Mouse (Mus musculus) heart, postnatal 36 days (tissue): Measurements from ENCODE around the gene Glcci1. TPM values are rescaled to one million over a fixed set of nuclear protein-coding genes. Genes with fewer than 3 reads are reported as not detected.

ENCODE experiments used
- DNase-seq, 2 experiments: peaks; one replicate each; pipeline ENCODE4 v3.0.0; 2021 to 2022
- intact Hi-C: fragments of 180-260 bp; cut with DNase I; formaldehyde crosslinking; loops from one replicate; pipeline ENCODE4 v1.15.1; 2025
- total RNA-seq, 2 experiments: library from RNA; stranded (reverse); gene quantifications; 2 replicates each; pipeline ENCODE4 v1.2.3; 2021

Glcci1 gene
- total RNA-seq = 10 to 100 TPM in 1 of 2 experiments, 1 to 10 TPM in 1; 9.4 to 11.6 TPM

DNA sequence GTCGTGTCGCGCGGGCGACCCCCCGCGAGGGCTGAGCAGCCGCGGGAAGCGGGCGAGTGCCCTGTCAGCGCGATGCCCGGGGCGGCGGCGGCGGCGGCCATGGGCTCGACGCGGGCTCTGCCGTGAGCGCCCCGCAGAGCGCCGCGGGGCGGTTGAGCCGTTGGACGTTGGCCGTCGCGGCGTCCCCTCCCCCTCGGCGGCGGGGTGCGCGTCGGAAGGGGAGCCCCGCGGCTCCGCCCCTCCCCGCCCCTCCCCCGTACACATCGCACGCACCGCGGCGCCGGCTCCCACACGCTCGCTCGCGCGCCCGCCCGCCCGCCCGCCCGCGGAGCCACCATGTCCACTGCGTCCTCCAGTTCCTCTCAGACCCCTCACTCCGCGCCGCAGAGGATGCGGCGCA, at the start of gene Glcci1:
Glcci1 (plus strand) TSS at position 50 of the 400 bp plus-strand sequence.
- peak in 1 of 2 experiments; percentile 72 for DNase-seq
- intact Hi-C loops = loop anchor here (5.0 to 10.0 kb wide), 3 partner anchors 237 to 325 kb away; partner anchors contain the start of gene Mios

DNA sequence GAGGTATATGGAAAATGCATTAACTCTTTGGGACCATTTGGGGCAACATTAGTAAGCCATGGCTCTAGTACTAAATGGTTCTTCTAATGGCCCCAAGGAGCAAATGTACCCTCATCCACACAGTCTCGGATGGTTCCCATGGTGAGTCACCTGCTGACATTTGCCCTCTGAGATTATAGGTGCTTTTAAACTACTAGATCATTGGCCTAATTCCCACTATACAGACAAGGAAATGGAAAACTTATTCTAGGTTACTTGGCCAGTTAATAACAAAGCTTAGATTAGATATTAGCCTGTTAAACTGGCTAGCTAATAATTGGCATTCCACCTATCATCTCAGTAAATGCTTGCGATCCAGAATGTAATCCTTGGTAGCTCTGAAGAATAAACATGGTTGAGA, 47.0 kb upstream of the Glcci1 start:
- intact Hi-C loops = no loop called here
- DNase-seq = no peak

DNA sequence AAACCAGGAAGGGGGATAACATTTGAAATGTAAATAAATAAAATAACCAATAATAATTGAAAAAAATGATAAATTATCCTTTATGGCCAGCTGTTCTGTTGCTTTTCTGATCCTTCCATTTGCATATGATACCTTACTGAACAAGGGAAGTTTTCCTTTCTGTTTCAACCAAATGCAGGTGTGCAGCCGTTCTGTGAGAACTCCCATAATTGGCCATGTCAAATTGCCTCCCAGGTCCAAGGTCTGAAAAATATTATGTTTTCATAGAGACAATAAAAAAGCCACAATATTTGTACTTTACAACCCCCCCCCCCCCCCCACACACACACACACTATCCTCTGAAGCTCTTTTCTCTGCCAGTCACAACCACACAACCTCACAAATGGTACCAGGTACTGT, 44.0 kb upstream of the Glcci1 start:
- DNase-seq = no peak
- intact Hi-C loops = no loop called here

DNA sequence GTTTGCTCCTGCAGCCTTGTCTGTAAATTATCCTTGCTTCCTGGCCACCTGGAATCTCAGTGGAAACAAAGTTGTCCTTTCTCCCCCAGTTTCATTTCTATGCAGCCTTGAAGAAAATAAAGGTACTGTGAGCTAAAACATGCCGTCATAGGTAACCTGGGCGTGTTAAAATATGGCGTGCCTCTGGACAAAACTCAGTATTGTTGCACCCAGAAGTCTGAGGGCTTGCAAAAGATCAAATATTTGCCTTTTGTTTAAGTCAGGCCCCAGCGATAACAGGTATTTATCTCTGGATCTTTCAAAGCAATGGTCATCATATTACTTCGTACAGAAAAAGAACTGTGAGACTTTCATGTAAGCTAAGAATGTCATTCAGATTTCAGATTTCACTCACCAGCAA, 43.4 kb upstream of the Glcci1 start:
- no peak for DNase-seq
- intact Hi-C loops = no loop called here

DNA sequence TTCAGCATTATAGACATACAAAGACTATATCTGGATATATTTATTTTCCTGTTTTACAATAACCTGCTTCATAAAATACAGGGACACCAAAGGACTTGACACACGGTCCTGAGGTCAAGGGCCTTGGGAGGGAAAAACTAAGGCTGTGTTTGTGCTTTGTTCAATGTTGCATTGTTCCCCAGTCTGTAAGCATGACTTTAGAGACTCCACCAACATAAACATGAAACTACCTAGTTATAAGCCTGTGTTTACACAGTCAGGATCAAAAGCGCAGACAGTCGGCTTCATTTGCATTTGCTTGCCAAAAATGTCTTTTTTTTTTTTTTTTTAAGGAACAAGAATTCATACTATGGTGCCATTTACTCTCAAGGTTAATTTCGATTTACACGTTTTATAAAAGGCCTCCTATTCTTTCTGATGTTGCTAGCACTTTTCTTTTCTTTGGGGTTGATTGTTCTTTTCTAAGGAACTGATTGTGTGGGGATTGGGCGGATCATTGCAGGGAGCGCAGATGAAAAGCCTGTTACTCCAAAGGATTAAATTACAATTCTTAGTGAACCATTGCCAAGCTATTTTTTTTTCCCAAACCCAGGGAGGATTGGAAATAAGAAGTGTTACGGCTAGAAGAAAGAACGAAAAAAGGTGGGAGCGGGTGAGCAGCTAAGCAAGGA, 41.6 kb upstream of the Glcci1 start:
- DNase-seq = no peak
- intact Hi-C loops = no loop called here

DNA sequence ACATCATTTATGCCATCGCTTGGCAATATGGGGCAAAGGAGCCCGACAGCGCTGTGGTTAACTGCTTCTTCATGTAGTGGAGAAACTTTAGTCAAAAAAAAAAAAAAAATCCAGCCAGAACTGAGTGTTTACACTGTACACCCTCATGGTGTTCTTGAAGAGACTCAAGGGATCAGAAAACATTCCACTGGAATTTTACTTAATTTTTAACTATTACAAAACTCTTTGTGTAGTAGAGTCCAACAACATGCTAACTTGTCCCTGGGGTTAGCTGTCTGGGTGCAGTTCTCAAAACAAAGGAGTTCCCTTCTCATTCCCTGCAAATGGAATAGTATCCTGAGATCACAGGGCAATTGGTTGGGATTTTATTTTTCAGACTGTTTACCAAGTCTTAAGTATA, 39.5 kb upstream of the Glcci1 start:
- DNase-seq = no peak

DNA sequence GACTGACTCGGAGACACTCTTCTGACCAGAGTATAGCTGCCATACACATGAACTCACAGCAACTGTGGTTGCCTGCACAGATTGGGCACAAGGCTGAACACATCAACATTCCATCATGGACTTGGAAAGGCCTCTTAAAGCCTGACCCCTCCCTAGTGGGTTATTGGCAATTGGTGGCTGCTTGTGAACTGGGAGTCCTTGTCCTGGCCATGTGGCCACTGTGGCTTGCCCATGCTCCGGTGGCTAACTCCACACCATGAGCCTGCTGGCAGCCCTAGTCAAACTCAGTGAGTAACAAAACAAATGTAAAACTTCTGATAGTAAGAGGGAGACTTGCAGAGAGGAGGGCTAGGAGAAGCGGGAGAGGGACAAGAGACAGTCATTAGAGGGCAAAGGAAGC, 37.3 kb upstream of the Glcci1 start:
- DNase-seq = no peak
- intact Hi-C loops = no loop called here

More for the DNA sequence above, 39.5 kb upstream of the Glcci1 start:
- intact Hi-C loops = no loop called here

DNA sequence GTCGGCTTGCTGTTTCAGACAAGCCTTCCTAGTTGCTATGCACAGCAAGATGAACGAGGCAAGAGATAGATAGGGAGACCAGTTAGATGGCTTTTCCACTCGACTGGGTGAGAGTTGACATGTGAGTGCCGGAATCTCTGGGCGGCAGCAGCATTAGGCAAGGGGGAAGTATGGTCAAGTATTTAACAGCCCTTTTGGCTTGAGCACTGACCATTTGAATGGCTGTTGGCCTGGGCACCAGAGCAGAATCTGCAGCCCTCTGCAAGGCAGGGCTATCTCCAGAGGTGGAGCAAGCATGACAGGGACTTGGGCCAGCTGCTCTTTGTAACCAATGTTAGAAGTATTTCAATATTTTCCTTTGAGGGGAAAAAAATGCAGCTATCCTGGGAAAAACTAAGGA, 36.5 kb upstream of the Glcci1 start:
- intact Hi-C loops = no loop called here
- peak; percentile 29 to 34 for DNase-seq

DNA sequence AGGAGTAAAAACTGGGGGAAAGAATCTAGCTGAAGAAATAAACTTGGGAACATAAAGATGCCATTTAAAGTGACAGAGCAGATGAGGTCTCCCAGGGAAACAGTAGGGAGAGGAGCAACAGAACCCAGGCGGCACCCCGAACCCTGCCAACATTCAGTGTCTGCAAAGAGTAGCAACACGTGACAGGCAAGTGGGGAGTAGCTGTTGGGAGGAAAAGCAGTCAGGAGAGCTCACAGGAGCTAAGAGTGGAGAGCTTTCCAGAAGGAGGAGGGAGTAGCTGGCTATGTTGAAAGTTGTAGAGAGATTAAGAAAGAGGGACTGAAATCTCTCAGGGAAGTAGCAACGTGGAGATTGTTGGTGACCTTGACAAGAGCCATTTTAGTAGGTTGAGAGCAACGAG, 35.9 kb upstream of the Glcci1 start:
- intact Hi-C loops = no loop called here
- peak in 1 of 2 experiments; percentile 21 for DNase-seq

DNA sequence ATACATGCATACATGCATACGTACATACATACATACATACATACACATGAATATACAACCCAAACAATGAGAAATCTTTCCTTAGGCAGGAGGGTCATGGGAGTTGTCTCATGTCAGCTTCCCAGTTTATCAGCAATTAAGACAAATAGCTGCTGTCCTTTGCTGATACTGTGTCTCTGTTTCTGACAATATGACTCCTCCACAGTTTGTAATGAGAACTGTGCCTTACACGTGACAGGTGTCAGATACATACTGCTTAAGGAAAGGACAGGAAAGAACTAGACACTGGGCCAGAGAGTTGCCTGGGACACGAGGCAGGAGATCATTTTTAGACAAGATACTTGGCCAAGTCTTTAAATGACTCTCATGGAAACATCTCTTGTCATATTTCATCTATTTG, 35.1 kb upstream of the Glcci1 start:
- no peak for DNase-seq
- intact Hi-C loops = no loop called here

DNA sequence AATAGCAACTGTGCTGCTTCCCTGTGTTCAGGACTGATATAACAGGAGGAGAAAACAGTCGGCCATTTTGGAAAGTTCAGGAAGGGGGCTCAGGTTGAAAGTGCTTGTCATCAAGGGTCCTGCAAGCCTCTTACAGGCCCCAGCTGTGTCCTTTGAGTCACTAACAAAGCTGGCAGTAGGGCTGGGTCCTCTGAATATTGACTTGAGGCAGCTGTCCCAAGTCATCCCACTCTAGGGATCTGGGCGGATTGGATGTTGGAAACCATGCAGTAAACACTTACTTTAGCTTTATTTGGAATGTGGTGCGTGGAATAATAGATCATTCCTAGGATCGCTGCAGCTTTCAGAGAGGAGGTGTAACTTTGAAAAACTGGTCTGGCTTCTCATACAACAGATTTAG, 34.6 kb upstream of the Glcci1 start:
- intact Hi-C loops = no loop called here
- no peak for DNase-seq

DNA sequence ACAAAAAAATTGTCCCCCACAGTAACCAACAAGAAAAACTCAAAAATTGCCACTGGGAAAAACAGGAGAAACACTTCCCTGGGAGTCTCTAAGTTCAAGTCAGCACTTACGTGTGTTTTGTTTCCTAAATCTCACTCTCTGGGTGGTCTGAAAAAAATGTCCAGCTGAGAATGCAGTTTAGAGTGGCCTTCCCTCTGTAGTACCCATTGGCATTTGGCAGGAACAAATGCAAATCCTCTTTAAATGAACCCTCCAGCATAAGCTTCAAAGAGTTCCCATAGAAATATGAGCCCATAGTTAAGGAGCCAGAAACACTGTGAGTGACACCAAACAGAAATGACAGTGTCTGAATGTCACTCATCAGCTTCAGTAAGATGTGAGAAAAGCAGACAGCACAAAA, 30.2 kb upstream of the Glcci1 start:
- intact Hi-C loops = no loop called here
- DNase-seq = no peak

DNA sequence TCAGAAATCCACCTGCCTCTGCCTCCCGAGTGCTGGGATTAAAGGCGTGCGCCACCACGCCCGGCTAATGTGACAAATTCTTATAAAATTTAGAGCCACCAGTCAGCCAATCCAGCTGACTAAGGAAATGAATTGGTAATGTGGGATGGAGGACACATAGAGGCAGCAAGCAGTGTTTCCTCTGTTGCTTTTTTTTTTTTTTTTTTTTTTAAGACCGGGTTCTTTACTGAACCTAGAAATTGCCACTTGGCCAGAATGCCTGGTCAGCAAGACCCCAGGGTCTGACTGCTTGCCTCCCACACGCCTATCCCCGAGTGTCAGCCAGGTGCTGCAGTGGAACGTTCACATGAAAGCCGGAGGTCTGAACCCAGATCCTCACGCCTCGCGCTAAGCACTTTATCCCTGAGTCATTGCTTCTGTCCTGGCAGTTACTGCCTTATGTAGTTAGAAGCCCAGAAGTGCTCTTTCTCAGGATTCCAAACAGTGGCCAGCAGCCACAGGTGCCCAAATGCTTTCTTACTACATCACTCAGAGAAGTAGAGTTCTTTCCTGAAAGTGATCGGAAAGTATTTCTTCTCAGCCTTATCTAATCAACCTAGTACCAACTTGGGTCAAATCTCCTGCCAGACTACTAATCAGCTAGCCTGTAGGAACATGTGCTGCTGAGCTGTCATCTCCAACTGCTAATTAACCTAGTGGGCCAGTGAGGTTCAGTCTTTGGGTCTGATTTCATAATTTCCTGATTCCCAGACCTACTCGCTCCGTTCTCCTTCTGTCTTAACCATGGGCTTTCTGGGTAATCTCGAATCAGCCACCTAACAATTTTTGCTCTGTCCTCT, 24.7 kb upstream of the Glcci1 start:
- intact Hi-C loops = no loop called here
- no peak for DNase-seq

DNA sequence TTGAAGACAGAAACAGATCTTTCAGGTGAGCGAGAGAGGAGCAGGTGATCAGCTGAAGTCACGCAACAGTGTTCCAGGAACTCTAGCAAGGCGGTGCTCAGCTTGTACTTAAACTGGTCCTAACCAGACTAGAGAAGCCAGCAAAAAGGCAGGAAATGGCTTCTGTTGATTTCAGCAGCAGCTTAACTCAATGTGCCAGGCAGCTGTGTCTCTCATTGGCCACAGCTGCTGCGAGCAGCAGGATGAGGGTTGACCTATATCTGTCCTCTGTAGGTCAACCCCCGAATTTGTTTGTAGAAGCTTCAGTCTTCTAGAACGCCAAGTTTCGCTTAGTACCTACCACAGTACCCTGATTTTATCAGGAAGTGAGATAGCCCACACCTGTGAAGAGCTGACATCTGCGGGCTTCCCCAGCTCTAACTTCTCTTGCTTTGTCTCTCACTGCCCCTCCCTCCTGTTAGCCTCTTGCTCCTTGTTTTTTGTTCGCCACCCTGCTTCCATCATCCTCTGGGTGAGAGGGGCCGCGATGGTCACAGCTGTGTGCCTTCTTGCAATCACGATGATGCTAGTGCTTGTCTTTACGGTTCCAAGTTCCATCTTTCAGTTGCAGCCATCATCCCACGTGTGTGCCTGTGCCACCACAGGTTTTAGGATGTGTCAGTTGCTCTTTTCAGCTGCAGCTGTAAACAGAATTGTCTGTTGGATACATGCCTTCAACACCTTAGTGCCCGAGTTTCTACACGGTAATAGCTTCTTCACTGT, 23.8 kb upstream of the Glcci1 start:
- intact Hi-C loops = no loop called here
- no peak for DNase-seq

DNA sequence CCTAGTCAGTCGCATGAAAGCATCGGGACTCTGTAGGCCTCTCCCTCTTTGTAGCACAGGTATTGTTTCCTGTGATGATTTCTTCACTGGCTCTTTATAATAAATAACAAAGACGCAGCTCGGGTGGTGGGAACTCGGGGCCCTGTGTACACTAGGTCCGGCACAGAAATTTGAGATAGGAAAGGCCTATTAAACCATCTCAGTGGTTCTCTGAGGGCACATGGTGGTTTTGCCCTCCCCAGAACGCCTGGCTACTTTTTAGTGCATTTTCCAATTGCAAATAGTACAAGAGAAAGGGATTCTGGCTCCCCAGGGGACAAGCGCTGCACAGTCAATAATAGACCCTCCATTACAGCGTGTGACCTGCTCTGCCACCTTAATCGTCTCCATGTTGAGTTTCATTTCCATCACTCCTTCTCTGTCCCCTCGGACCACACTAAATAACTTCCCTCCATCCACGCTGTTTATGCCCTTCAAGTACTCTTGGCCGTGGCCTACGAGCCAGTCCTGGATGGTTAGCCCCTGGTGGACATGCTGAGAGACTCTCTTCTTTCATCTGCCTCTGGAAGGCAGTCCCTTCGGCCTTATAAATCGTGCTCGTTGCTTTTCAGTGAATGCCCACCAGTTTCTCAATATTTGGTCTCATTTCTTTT, 22.9 kb upstream of the Glcci1 start:
- intact Hi-C loops = no loop called here
- no peak for DNase-seq

DNA sequence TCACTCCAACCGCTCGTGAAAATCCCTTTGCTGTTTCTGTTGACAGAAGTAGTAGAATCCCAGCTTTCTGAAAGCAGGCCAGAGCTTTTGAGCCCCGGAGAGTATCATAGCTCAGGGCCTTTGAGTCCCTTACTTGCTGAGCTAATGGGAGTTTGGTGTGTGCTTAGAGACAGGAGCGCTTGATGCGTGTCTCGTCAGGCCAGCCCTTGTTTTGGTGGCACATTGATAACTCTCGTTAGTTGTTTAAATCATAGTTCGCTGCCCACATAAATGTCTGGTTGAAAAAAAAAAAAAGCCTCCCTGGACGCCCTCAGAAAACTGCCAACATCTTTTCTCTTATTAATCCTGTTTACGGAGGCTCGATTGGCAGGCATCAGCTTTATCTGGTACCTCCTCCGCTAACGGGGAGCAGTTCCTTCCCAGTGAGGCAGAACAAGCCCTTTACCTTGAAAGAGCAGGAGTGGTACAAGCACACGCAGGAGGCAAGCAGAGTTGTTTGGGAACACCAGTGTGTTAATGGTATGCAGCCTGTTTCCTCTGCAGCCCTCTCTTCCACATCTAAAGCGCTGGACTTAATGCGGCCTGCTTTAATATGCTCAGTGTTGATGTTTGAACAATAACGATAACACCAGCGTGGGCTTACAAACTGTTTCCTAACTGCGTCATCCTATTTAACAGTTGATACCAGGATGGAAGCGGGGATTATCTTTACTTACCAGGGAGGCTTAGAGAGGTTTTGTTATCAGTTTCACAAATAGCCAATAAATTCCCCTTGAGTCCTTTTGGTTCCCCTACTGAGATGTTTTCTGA, 22.2 kb upstream of the Glcci1 start:
- DNase-seq = no peak
- intact Hi-C loops = no loop called here

DNA sequence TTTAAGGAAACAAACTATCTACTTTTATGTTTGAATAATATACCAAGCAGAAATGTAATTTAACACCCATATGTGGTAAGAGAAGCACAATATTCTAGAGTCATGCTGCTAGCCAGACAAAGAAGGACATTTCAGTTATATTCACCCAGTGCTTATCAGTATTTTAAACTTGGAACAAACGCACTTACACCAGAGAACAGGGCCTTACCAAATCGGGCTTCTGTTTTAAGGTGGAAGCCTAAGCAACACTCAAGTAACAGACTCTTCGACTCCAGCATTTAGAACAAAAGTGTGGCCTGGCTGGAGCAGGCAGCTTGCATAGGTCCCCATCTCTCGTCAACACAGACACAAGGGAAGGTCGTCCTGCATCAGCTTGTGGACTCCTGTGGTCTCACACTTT, 21.2 kb upstream of the Glcci1 start:
- intact Hi-C loops = no loop called here
- no peak for DNase-seq

DNA sequence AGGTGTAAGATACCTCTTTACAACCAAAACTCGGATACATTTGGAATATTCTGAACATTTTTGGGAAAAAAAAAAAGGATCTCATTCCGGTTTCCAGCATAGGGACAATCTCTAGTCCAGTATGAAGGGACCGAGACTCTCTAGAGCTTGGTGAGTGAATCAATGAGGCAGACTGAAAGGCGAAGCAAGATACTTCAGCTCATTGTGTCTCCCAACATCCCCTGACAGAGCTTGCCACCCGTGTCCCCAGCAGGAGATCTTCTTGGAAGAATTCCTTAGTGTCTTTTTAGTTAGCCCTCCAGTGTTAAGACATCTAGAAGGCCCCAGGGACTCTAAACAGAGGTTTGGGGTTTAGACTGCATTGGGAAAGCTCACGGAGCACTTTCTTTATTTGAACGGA, 20.1 kb upstream of the Glcci1 start:
- DNase-seq = no peak
- intact Hi-C loops = no loop called here

DNA sequence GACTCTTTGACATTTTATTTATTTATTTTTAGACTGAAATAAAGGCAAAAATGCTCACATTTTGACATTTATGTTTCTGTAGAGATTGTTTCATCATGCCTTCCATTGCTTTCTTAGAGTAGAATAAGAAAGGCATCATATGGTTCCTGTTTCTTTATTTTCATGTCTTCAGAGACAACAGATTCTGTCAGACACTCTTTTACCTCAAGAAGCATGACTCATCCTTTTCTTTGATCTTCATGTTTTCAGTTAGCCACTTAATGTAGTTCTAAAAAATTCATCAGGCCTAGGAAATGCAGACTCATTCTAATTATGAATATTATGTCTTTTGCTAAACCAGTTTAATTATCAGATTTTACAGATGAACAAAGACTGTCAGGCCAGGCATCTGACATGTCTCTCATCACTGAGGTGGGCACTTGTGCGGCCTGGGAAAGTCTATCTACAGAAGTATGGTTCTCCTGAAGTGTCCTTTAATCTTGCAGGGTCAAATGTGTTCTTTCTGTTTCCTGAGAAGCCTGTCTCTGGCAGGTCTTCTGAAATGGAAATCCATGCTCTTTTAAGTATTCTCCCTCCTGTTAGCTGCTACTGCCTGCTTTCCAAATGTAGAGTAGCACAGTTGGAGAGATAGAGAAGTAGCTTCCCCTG, 19.3 kb upstream of the Glcci1 start:
- no peak for DNase-seq
- intact Hi-C loops = no loop called here

DNA sequence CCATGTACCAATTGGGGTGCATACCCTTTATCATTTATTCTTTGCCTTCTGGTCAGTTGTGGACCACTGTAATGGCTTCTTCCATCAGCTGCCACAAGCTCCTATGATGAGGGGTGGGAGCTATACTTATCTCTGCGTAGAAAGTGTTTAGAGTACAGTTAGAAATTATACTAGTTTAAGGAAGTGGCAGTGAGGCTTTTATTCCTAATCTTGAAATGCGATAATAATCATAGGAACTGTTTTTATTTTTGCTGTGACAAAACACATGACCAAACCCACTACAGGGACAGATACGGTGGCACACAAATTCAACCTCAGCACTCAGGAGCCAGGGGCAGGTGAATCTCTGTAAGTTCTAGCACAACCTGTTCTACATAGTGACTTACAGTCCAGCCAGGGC, 17.2 kb upstream of the Glcci1 start:
- no peak for DNase-seq
- intact Hi-C loops = no loop called here
